Mouse (Mus musculus): ENCODE data around the gene Dcaf10. TPM values are rescaled to one million over a fixed set of nuclear protein-coding genes. Genes with fewer than 3 reads are reported as not detected.

Gene Dcaf10
- polyA plus RNA-seq, 1 experiment from 2014 or later: 8.7 TPM

DNA sequence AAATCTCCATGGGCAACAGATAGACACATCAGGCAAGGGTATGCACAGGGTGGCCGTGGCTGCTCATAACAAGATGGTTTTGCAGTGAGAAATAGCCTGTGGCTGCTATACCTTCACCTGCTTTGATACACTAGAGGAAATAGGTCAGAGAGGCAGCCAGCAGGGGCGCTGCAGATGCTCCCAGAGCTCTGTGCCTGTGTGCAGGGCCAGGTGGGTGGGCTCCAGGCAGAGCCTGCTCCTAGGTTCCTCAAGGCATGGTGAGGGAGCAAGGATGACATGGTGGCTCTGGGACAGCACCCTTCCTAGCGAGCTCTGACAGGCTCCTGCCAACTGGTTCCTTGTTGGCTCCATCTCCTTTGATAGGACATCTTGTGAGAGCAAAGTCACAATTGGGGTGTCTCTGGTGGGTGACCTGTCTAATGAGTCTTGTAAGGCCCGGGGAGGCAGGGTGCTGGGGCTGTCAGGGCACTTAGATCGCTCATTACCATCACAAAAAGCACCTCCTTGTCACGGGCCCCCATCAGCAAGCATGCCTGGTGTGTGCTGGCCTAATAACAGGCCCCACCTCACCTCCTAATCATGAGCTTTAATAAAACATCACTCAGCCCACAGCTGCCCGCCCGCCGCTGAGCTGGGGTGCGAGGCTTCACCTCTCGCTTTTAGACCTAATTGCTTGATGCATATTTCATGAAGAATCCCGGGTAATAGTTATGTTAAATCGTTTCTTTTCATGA, 85.0 kb downstream of the Dcaf10 start:
- Histone ChIP-seq H3K9me3 (no peaks in the 10 kb centered on the region), H3K27ac (peak overlapping the region; percentile 14; the same call in 1 of the 2 replicates), H3K27me3 (0 out of 2 replicates have a peak, but pooled peaks cover 5% of the 10 kb centered on the region), H3K9ac (replicated peaks) (no peak overlapping the region), H3K36me3 (no peaks in the 10 kb centered on the region), H3K4me2 (replicated peaks) (no peak overlapping the region), H3K4me3 (replicated peaks) (no peak overlapping the region), H3K4me1 (replicated peaks) (peaks cover 48% of the 10 kb centered on the region)
- 33% methylated on average over 13 of the region's 13 CpGs for WGBS
- ATAC-seq: peak; percentile 73

Small RNA genes lying within 50 kb of the gene (microRNA-seq; reads per million reads assigned to microRNA genes)
- not detected for gene Gm25692

Other genes with a start within 250 kb of the Dcaf10 start
- 153 and 154 TPM in 2 replicates for gene Tomm5, start 234.0 kb upstream of the Dcaf10 start, polyA plus RNA-seq (2015; fragmentation: Nextera tagmentation; extraction: Ambion mirVana)
- gene Frmpd1, start 157.2 kb upstream of the Dcaf10 start, polyA plus RNA-seq (2015; fragmentation: Nextera tagmentation; extraction: Ambion mirVana): 1.1 and 1.2 TPM in 2 replicates
- 21.9 and 23.1 TPM in 2 replicates for gene Trmt10b, start 45.0 kb upstream of the Dcaf10 start, polyA plus RNA-seq (2015; fragmentation: Nextera tagmentation; extraction: Ambion mirVana)
- 55.0 and 61.9 TPM in 2 replicates for gene Exosc3, start 631 bp downstream of the Dcaf10 start, polyA plus RNA-seq (2015; fragmentation: Nextera tagmentation; extraction: Ambion mirVana)
- 73.7 and 76.5 TPM in 2 replicates for gene Slc25a51, start 66.7 kb downstream of the Dcaf10 start, polyA plus RNA-seq (2015; fragmentation: Nextera tagmentation; extraction: Ambion mirVana)
- gene Shb, start 190.4 kb downstream of the Dcaf10 start, polyA plus RNA-seq (2015; fragmentation: Nextera tagmentation; extraction: Ambion mirVana): 2.7 and 3.6 TPM in 2 replicates

Measured in midbrain, embryonic 13.5 days (tissue).